Mouse (Mus musculus) forebrain, embryonic 13.5 days (tissue): ENCODE results near the gene Pmm2. TPM values are rescaled to one million over a fixed set of nuclear protein-coding genes. Genes with fewer than 3 reads are reported as not detected.

Experiments
- ATAC-seq: fragments of 200-750 bp; cut with Nextera tagmentation; 2 replicates; pipeline ENCODE4 v1.8.0; 2017
- H3K27ac ChIP-seq: fragments of 300-500 bp; sonication (generic); 2 replicates; pipeline ENCODE4 v1.5.1; 2015; ENCODE audit warnings: inconsistent platforms, mild to moderate bottlenecking, moderate library complexity
- H3K27me3 ChIP-seq: fragments of 300-500 bp; sonication (generic); 2 replicates; pipeline ENCODE4 v1.6.1; 2015; ENCODE audit warnings: mild to moderate bottlenecking, inconsistent platforms
- H3K36me3 ChIP-seq: fragments of 300-500 bp; sonication (generic); 2 replicates; pipeline ENCODE4 v1.6.1; 2015; ENCODE audit warnings: mild to moderate bottlenecking, inconsistent platforms; ENCODE audit not compliant: poor library complexity, severe bottlenecking
- H3K4me1 ChIP-seq: fragments of 300-500 bp; sonication (generic); 2 replicates; pipeline ENCODE4 v1.6.1; 2015; ENCODE audit warnings: inconsistent platforms
- H3K4me2 ChIP-seq: fragments of 300-500 bp; sonication (generic); 2 replicates; pipeline ENCODE4 v1.6.1; 2015; ENCODE audit warnings: inconsistent platforms, mild to moderate bottlenecking, moderate library complexity
- H3K4me3 ChIP-seq: fragments of 300-500 bp; sonication (generic); 2 replicates; pipeline ENCODE4 v1.5.1; 2015; ENCODE audit warnings: mild to moderate bottlenecking, inconsistent platforms
- H3K9ac ChIP-seq: fragments of 300-500 bp; sonication (generic); 2 replicates; pipeline ENCODE4 v1.6.1; 2015; ENCODE audit warnings: mild to moderate bottlenecking, inconsistent platforms
- H3K9me3 ChIP-seq: fragments of 300-500 bp; sonication (generic); replicated peaks from 2 replicates; pipeline ENCODE4 v1.6.1; 2016; ENCODE audit warnings: inconsistent platforms
- WGBS: fragments of 180-500 bp; shearing (Covaris S2); methylation state at CpG from one replicate; pipeline ENCODE4 v1.1.7; 2015; 5-methylcytosine and 5-hydroxymethylcytosine counted together
- polyA plus RNA-seq: library from polyadenylated mRNA; unstranded; fragments of >200 nt; fragmentation: Nextera tagmentation; extraction: Ambion mirVana; gene quantifications from 2 replicates; pipeline ENCODE4 v1.2.1, GENCODE M21; 2015

Pmm2 gene
- 50.8 and 55.3 TPM in 2 replicates for polyA plus RNA-seq

- peak; percentile 94 for ATAC-seq
- Histone ChIP-seq H3K4me1 (peaks cover 28% of the 10 kb centered on the region), H3K9ac (peak within 1 kb of the TSS; percentile 84), H3K9me3 (no peaks in the 10 kb centered on the region), H3K4me2 (peak within 1 kb of the TSS; percentile 94), H3K27ac (peak within 1 kb of the TSS; percentile 70), H3K4me3 (peak within 1 kb of the TSS; percentile 62), H3K36me3 (peaks cover 30% of the 10 kb centered on the region), H3K27me3 (no peaks in the 10 kb centered on the region)
- WGBS = under 1% methylated on average over 59 of the region's 59 CpGs
Observed at GRCm38 (mm10) chr16:8637217-8638051, at the start of gene Pmm2, which contains the start of gene Tmem186. Gene Pmm2, plus strand, starts transcription at chr16:8637674. Gene Tmem186, minus strand, starts transcription at chr16:8637712.

GRCm38 (mm10) chr16:8595411-8595810 lies 42.1 kb upstream of the Pmm2 start:
- Histone ChIP-seq H3K36me3 (no peaks in the 10 kb centered on the region), H3K4me2 (no peak overlapping the region), H3K4me3 (no peak overlapping the region), H3K27ac (no peak overlapping the region), H3K4me1 (no peaks in the 10 kb centered on the region), H3K9ac (no peak overlapping the region), H3K9me3 (no peaks in the 10 kb centered on the region), H3K27me3 (peaks cover 3% of the 10 kb centered on the region; the same call in 1 of the 2 replicates)
- ATAC-seq = peak; percentile 81
- WGBS = 62% methylated on average over 4 of the region's 4 CpGs

- Histone ChIP-seq H3K36me3 (no peaks in the 10 kb centered on the region), H3K9ac (no peak overlapping the region), H3K27ac (no peak overlapping the region), H3K4me3 (no peak overlapping the region), H3K27me3 (peaks cover 3% of the 10 kb centered on the region; the same call in 1 of the 2 replicates), H3K4me1 (no peaks in the 10 kb centered on the region), H3K9me3 (no peaks in the 10 kb centered on the region), H3K4me2 (no peak overlapping the region)
- WGBS = 70% methylated on average over 4 of the region's 4 CpGs
- ATAC-seq = no peak
Observed at GRCm38 (mm10) chr16:8596336-8596735, 41.1 kb upstream of the Pmm2 start.

- Histone ChIP-seq H3K36me3 (no peaks in the 10 kb centered on the region), H3K4me3 (no peak overlapping the region), H3K4me2 (no peak overlapping the region), H3K27ac (no peak overlapping the region), H3K27me3 (peaks cover 3% of the 10 kb centered on the region; the same call in 1 of the 2 replicates), H3K4me1 (no peaks in the 10 kb centered on the region), H3K9ac (no peak overlapping the region), H3K9me3 (no peaks in the 10 kb centered on the region)
- WGBS = 88% methylated on average over 5 of the region's 5 CpGs
- ATAC-seq = no peak
Observed at GRCm38 (mm10) chr16:8597516-8597915, 40.0 kb upstream of the Pmm2 start.

GRCm38 (mm10) chr16:8603789-8604188 lies 33.7 kb upstream of the Pmm2 start:
- WGBS = 96% methylated on average over 3 of the region's 3 CpGs

GRCm38 (mm10) chr16:8610397-8610796 lies 27.1 kb upstream of the Pmm2 start:
- no peak for ATAC-seq
- Histone ChIP-seq H3K4me3 (no peak overlapping the region), H3K36me3 (peaks cover 12% of the 10 kb centered on the region; the same call in 1 of the 2 replicates), H3K9me3 (no peaks in the 10 kb centered on the region), H3K27ac (no peak overlapping the region), H3K9ac (no peak overlapping the region), H3K4me2 (no peak overlapping the region), H3K4me1 (no peaks in the 10 kb centered on the region), H3K27me3 (no peaks in the 10 kb centered on the region)
- WGBS = 86% methylated on average over 3 of the region's 3 CpGs

More at GRCm38 (mm10) chr16:8603789-8604188, 33.7 kb upstream of the Pmm2 start:
- Histone ChIP-seq H3K36me3 (peaks cover under 1% of the 10 kb centered on the region; the same call in 1 of the 2 replicates), H3K4me1 (no peaks in the 10 kb centered on the region), H3K4me3 (no peak overlapping the region), H3K4me2 (no peak overlapping the region), H3K27ac (no peak overlapping the region), H3K27me3 (no peaks in the 10 kb centered on the region), H3K9me3 (no peaks in the 10 kb centered on the region), H3K9ac (no peak overlapping the region)
- ATAC-seq = no peak

- ATAC-seq = no peak
- H3K36me3 ChIP-seq = peaks cover 12% of the 10 kb centered on the region; the same call in 1 of the 2 replicates
- 88% methylated on average over 8 of the region's 8 CpGs for WGBS
- H3K9ac ChIP-seq = no peak overlapping the region
- H3K27ac ChIP-seq = no peak overlapping the region
- H3K4me2 ChIP-seq = no peak overlapping the region
- H3K4me3 ChIP-seq = no peak overlapping the region
- no peaks in the 10 kb centered on the region for H3K4me1 ChIP-seq
- H3K9me3 ChIP-seq = no peaks in the 10 kb centered on the region
- no peaks in the 10 kb centered on the region for H3K27me3 ChIP-seq
Observed at GRCm38 (mm10) chr16:8612214-8613005, 25.1 kb upstream of the Pmm2 start.

- WGBS = 84% methylated on average over 4 of the region's 4 CpGs
Observed at GRCm38 (mm10) chr16:8613039-8613438, 24.4 kb upstream of the Pmm2 start.

GRCm38 (mm10) chr16:8613447-8613846 lies 24.0 kb upstream of the Pmm2 start:
- Histone ChIP-seq H3K4me2 (no peak overlapping the region), H3K4me3 (no peak overlapping the region), H3K27me3 (no peaks in the 10 kb centered on the region), H3K4me1 (no peaks in the 10 kb centered on the region), H3K9me3 (no peaks in the 10 kb centered on the region), H3K27ac (no peak overlapping the region), H3K36me3 (0 out of 2 replicates have a peak, but pooled peaks cover 12% of the 10 kb centered on the region), H3K9ac (no peak overlapping the region)
- no peak for ATAC-seq
- WGBS = 91% methylated on average over 3 of the region's 3 CpGs

More at GRCm38 (mm10) chr16:8613039-8613438, 24.4 kb upstream of the Pmm2 start:
- Histone ChIP-seq H3K4me2 (no peak overlapping the region), H3K27me3 (no peaks in the 10 kb centered on the region), H3K36me3 (peaks cover 12% of the 10 kb centered on the region; the same call in 1 of the 2 replicates), H3K9me3 (no peaks in the 10 kb centered on the region), H3K9ac (no peak overlapping the region), H3K4me3 (no peak overlapping the region), H3K27ac (no peak overlapping the region), H3K4me1 (no peaks in the 10 kb centered on the region)
- no peak for ATAC-seq

- 48% methylated on average over 10 of the region's 10 CpGs for WGBS
- Histone ChIP-seq H3K36me3 (peaks cover 8% of the 10 kb centered on the region; the same call in 1 of the 2 replicates), H3K27ac (no peak overlapping the region), H3K27me3 (no peaks in the 10 kb centered on the region), H3K4me1 (no peaks in the 10 kb centered on the region), H3K4me3 (no peak overlapping the region), H3K4me2 (no peak overlapping the region), H3K9me3 (no peaks in the 10 kb centered on the region), H3K9ac (no peak overlapping the region)
- ATAC-seq = no peak
Observed at GRCm38 (mm10) chr16:8619659-8620314, 17.7 kb upstream of the Pmm2 start.

GRCm38 (mm10) chr16:8620315-8621115 lies 17.0 kb upstream of the Pmm2 start:
- Histone ChIP-seq H3K9me3 (no peaks in the 10 kb centered on the region), H3K9ac (no peak overlapping the region), H3K4me3 (no peak overlapping the region), H3K36me3 (peaks cover 8% of the 10 kb centered on the region; the same call in 1 of the 2 replicates), H3K27me3 (no peaks in the 10 kb centered on the region), H3K4me2 (no peak overlapping the region), H3K27ac (no peak overlapping the region), H3K4me1 (no peaks in the 10 kb centered on the region)
- 80% methylated on average over 16 of the region's 16 CpGs for WGBS
- no peak for ATAC-seq
